Mouse (Mus musculus) megakaryocyte, embryonic 14.5 days (primary cell): ENCODE measurements around the gene Zbtb3.

Source experiments
- FLI1 ChIP-seq: IDR thresholded peaks from 2 replicates; pipeline ENCODE4 v1.6.1; 2012; ENCODE audit warnings: low read length, inconsistent platforms, mixed read lengths
- GATA1 ChIP-seq: IDR thresholded peaks from 3 replicates; pipeline ENCODE4 v1.6.1; 2012; ENCODE audit warnings: mixed read lengths, low read length, inconsistent platforms, borderline replicate concordance

- TF ChIP-seq GATA1, result no peak
- no peak for TF ChIP-seq FLI1
Observed at GRCm38 (mm10) chr19:8839103-8839907, 37.0 kb downstream of the Zbtb3 start, which contains the start of gene Gng3.
